Mouse (Mus musculus): Measurements from ENCODE around the gene Mast4. TPM values are rescaled to one million over a fixed set of nuclear protein-coding genes. Genes with fewer than 3 reads are reported as not detected.
A peak's percentile ranks its signal among the peaks of the same experiment; 100 is the strongest.

Mast4 gene
- total RNA-seq, 2 experiments from 2014 or later, result 24.5 to 37.3 TPM

- DNase-seq, result no peak
Observed at GRCm38 (mm10) chr13:103121796-103122792, 212.2 kb downstream of the Mast4 start.

GRCm38 (mm10) chr13:103120669-103121131 is 213.6 kb downstream of the Mast4 start:
- no peak for DNase-seq

- DNase-seq, result no peak
Observed at GRCm38 (mm10) chr13:103119728-103120127, 214.6 kb downstream of the Mast4 start.

GRCm38 (mm10) chr13:103115116-103115515 is 219.2 kb downstream of the Mast4 start:
- no peak for DNase-seq

GRCm38 (mm10) chr13:103114274-103114673 is 220.0 kb downstream of the Mast4 start:
- DNase-seq, result peak; percentile 71

GRCm38 (mm10) chr13:103109872-103110271 is 224.4 kb downstream of the Mast4 start:
- DNase-seq, result peak; percentile 44

- DNase-seq, result no peak
Observed at GRCm38 (mm10) chr13:103107362-103107761, 226.9 kb downstream of the Mast4 start.

GRCm38 (mm10) chr13:103102598-103102997 is 231.7 kb downstream of the Mast4 start:
- DNase-seq, result no peak

GRCm38 (mm10) chr13:103096346-103097150 is 237.7 kb downstream of the Mast4 start:
- peak; percentile 25 for DNase-seq

GRCm38 (mm10) chr13:103095491-103095890 is 238.8 kb downstream of the Mast4 start:
- DNase-seq, result no peak

GRCm38 (mm10) chr13:103094595-103094994 is 239.7 kb downstream of the Mast4 start:
- no peak for DNase-seq

GRCm38 (mm10) chr13:103093713-103094112 is 240.6 kb downstream of the Mast4 start:
- DNase-seq, result no peak

- DNase-seq, result no peak
Observed at GRCm38 (mm10) chr13:103085540-103086121, 248.7 kb downstream of the Mast4 start.

- DNase-seq, result no peak
Observed at GRCm38 (mm10) chr13:103082891-103083290, 251.4 kb downstream of the Mast4 start.

GRCm38 (mm10) chr13:103079806-103080205 is 254.5 kb downstream of the Mast4 start:
- no peak for DNase-seq

- DNase-seq, result no peak
Observed at GRCm38 (mm10) chr13:103078815-103079214, 255.5 kb downstream of the Mast4 start.

- DNase-seq, result no peak
Observed at GRCm38 (mm10) chr13:103073461-103073860, 260.8 kb downstream of the Mast4 start.

- no peak for DNase-seq
Observed at GRCm38 (mm10) chr13:103071783-103072182, 262.5 kb downstream of the Mast4 start.

- DNase-seq, result no peak
Observed at GRCm38 (mm10) chr13:103067581-103068166, 266.6 kb downstream of the Mast4 start.

GRCm38 (mm10) chr13:103065437-103065836 is 268.9 kb downstream of the Mast4 start:
- no peak for DNase-seq

- no peak for DNase-seq
Observed at GRCm38 (mm10) chr13:103061680-103062079, 272.6 kb downstream of the Mast4 start.

All from gastrocnemius, postnatal 25 days (tissue).